ENCODE assay signal across 8 mouse cellular contexts in the genomic region with DNA sequence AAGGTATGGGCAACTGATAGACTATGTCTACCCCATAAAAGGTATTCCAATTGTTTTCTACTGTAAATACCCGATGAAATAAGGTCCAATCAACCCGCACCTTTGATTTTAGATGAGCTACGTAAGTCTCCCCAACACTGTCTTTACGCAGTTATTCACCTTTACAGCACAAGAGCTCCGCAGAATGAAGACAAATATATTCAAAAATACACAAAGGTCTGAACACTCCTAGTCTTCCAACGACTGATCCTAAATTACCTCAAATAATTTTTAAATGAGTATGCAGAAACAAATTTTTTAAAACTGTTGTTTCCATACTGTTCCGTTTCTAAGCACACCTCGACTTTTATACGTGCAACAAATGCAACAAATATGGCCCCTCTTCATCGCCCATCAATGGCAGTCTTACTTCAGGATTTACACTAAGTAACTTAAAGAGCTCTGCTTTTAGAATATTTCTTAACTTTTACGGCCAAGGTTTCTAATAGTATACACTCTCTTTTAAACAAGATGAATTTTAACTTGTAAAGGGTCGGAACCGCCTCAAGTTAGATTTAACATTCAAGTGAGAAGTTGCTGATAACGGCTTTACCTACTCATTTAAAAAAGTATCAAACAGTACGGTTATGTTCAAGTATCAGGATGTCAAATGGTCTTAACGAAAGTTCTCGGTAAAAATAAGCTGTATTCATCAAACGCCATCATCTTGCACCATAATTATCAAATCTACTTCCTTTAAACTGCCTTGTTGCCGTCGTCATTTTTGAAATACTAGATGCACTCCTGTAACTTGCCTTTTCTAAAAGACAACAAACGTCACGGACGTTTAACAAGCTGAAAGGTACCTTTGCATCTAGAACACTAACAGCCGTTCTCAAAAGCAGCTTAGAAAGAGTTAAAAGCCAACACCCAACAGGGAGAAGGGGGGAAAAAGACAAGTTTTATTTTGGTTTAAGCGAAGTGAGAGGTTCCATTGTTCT. TPM values are rescaled to one million over a fixed set of nuclear protein-coding genes. Genes with fewer than 3 reads are reported as not detected.
DNase-seq lines count a peak whose midpoint lies in the region; ATAC-seq lines count a peak whose summit lies in the region.

No protein-coding gene starts in this region.

- H3K36me3 ChIP-seq in lung, embryonic 15.5 days: no peaks in the 10 kb centered on the region
- no peaks in the 10 kb centered on the region for H3K36me3 ChIP-seq in heart, embryonic 15.5 days
- H3K36me3 ChIP-seq in midbrain, embryonic 10.5 days: peaks cover 33% of the 10 kb centered on the region

- DNase-seq in lung, postnatal 10 days: no peak
- peak; percentile 56 for DNase-seq in ZHBTc4 (ENCODE audit: low read depth, low spot score)
- no peak for DNase-seq in midbrain, embryonic 10.5 days (ENCODE audit: low spot score)
- DNase-seq in right cerebral cortex, postnatal 14 days: no peak
- no peak for DNase-seq in natural killer cell, adult 2 months (ENCODE audit: low spot score in 2 of 2)
- no peak for DNase-seq in layer of hippocampus, adult 11-12 months (ENCODE audit: low spot score)

- no peak for ATAC-seq in lung, embryonic 15.5 days (ENCODE audit: borderline replicate concordance, extremely low read depth, low FRiP score, low TSS enrichment)
- ATAC-seq in heart, embryonic 15.5 days (replicated peaks; ENCODE audit: insufficient number of reproducible peaks, insufficient read depth, low FRiP score, low read depth): no peak

- H3K4me3 ChIP-seq in lung, embryonic 15.5 days: peak overlapping the region; percentile 100
- H3K4me3 ChIP-seq in heart, embryonic 15.5 days: peak overlapping the region; percentile 88
- peak overlapping the region; percentile 100 for H3K4me3 ChIP-seq in midbrain, embryonic 10.5 days

- H3K4me1 ChIP-seq in lung, embryonic 15.5 days: peaks cover 17% of the 10 kb centered on the region
- peaks cover 18% of the 10 kb centered on the region for H3K4me1 ChIP-seq in heart, embryonic 15.5 days (replicated peaks)
- peaks cover 45% of the 10 kb centered on the region for H3K4me1 ChIP-seq in midbrain, embryonic 10.5 days

- H3K27ac ChIP-seq in lung, embryonic 15.5 days: peak overlapping the region; percentile 99
- peak overlapping the region; percentile 99 for H3K27ac ChIP-seq in heart, embryonic 15.5 days
- peak overlapping the region; percentile 100 for H3K27ac ChIP-seq in midbrain, embryonic 10.5 days (replicated peaks)

- H3K9me3 ChIP-seq in lung, embryonic 15.5 days: no peaks in the 10 kb centered on the region
- H3K9me3 ChIP-seq in heart, embryonic 15.5 days (replicated peaks): no peaks in the 10 kb centered on the region
- no peaks in the 10 kb centered on the region for H3K9me3 ChIP-seq in midbrain, embryonic 10.5 days (replicated peaks)

- H3K4me2 ChIP-seq in lung, embryonic 15.5 days: peak overlapping the region; percentile 49; the same call in 1 of the 2 replicates
- H3K4me2 ChIP-seq in heart, embryonic 15.5 days: peak overlapping the region; percentile 49

- H3K27me3 ChIP-seq in lung, embryonic 15.5 days: no peaks in the 10 kb centered on the region
- no peaks in the 10 kb centered on the region for H3K27me3 ChIP-seq in heart, embryonic 15.5 days
- no peaks in the 10 kb centered on the region for H3K27me3 ChIP-seq in midbrain, embryonic 10.5 days (ENCODE audit: low read depth, poor library complexity, severe bottlenecking)

- peak overlapping the region; percentile 100 for H3K9ac ChIP-seq in lung, embryonic 15.5 days
- H3K9ac ChIP-seq in heart, embryonic 15.5 days: peak overlapping the region; percentile 100

- WGBS in lung, embryonic 15.5 days: under 1% methylated on average over 25 of the region's 25 CpGs
- WGBS in heart, embryonic 15.5 days: under 1% methylated on average over 25 of the region's 25 CpGs
- under 1% methylated on average over 25 of the region's 25 CpGs for WGBS in midbrain, embryonic 10.5 days

RNA-seq across cellular contexts. Expression of gene Chd2, which starts 15.3 kb away (rescaled TPM):
- 48.8 and 59.0 TPM in 2 replicates for polyA plus RNA-seq in lung, embryonic 15.5 days (2015; fragmentation: Nextera tagmentation; extraction: Ambion mirVana)
- 41.2 and 42.9 TPM in 2 replicates for polyA plus RNA-seq in heart, embryonic 15.5 days (2015; fragmentation: Nextera tagmentation; extraction: Ambion mirVana)
- 39.6 and 48.3 TPM in 2 replicates for polyA plus RNA-seq in midbrain, embryonic 10.5 days (2016; fragmentation: Nextera tagmentation; extraction: Ambion mirVana)
